Mouse (Mus musculus) liver, embryonic 14.5 days (tissue): Measurements from ENCODE around the gene Gm14151.

ENCODE experiments used
- CTCF ChIP-seq: IDR thresholded peaks from 2 replicates; pipeline ENCODE4 v1.5.1; 2016; ENCODE audit warnings: antibody characterized with exemption, low read depth, control low read depth
- EP300 ChIP-seq: IDR thresholded peaks from 2 replicates; pipeline ENCODE4 v1.6.1; 2016; ENCODE audit warnings: antibody characterized with exemption, low read depth

GRCm38 (mm10) chr2:151039232-151039695 lies 52.9 kb downstream of the Gm14151 start, which contains the start of the genes Ninl and Nanp:
- no peak for TF ChIP-seq CTCF
- TF ChIP-seq EP300 = peak; percentile 62
